Mouse (Mus musculus) urinary bladder, postnatal 4 days (tissue): ENCODE results near the gene Utrn.

Experiments used
- DNase-seq, 2 experiments: peaks; one replicate each; pipeline ENCODE4 v3.0.0; 2021 to 2022; ENCODE audit warnings: low spot score in 2 of 2

The Utrn gene

GRCm38 (mm10) chr10:12836048-12836816 lies 32.9 kb downstream of the Utrn start:
- no peak for DNase-seq

- no peak for DNase-seq
Measured at GRCm38 (mm10) chr10:12834215-12834614, 35.0 kb downstream of the Utrn start.

GRCm38 (mm10) chr10:12832163-12832562 lies 37.0 kb downstream of the Utrn start:
- DNase-seq, result no peak

DNA sequence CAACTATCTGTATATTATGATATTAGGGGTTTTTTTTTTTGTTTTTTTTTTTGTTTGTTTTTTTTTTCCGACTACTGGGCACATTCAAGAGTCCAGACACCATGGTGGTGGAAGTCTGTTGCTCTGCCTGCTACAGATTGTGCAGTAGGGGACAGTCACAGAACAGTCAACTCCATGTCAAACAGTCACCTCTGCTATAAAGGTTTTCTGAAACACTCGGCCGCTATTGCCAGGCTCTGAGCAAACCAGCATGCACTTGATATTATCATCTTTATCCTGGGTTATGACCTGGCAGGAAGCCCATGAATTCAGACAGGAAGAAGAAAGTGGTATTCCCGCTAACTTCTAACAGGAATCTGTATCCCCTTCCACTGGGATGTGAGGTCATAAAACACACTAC lies 41.4 kb downstream of the Utrn start:
- peak in 1 of 2 experiments; percentile 10 for DNase-seq

GRCm38 (mm10) chr10:12827306-12827705 lies 41.9 kb downstream of the Utrn start:
- peak in 1 of 2 experiments; percentile 39 for DNase-seq

DNA sequence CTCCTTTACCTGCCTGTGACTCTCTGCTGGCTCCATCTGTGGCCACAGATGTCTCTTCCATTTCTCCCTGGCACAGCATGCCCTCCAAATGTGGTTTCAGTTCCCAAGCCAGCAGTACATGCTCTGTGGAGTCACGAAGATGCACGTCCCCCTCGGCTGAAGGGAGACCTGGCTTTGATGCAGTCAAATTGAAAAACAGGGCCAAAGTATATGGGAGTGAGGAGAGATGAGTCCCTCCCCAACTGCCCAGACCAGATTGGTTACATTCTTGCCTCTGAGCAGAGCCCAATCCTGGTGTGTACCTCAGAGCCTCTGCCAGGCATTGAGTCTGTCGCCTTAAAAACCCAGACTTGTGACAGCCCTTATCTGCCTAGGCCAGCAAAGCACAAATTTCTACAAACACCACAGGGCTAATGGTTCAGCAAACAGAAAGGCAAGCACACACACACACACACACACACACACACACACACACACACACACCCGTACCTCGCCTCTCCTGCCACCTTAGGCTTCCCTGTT lies 42.3 kb downstream of the Utrn start:
- no peak for DNase-seq

GRCm38 (mm10) chr10:12824386-12824785 lies 44.8 kb downstream of the Utrn start:
- no peak for DNase-seq

GRCm38 (mm10) chr10:12823437-12824219 lies 45.5 kb downstream of the Utrn start:
- DNase-seq, result no peak

DNA sequence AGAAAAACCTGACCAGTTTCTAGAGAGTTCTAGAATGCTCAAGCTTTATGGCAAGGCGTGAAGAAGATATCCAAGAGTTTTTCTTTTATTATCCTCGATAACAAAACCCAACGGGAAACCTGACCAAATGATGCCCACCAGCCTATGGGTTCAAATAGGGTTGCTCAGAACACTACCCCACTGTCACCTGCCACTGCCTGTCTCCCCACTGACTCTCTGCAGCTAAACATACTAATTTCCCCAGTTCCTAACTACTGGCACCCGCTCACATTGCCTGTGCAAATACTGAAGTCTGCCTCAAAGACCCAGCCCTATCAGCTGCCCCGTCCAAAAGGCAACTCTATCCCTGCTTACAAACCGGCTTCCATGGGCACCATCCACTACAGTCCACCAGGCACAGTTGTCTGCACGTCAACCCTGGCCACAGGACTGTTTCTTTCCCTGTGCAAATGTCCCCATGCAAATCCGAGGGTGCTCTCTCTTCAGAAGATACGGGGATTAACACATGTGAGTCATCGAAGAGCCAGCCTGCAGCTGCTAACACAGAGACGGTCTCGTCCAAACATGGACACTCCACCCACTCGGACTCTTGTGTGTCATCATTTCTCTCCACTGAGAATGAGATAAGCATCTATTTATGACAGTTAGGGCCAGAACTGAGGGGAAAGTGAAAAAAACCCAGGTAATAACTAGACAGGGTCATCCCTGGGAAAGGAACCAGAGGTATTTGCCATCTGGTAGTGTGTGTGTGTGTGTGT lies 48.0 kb downstream of the Utrn start:
- DNase-seq, result no peak

DNA sequence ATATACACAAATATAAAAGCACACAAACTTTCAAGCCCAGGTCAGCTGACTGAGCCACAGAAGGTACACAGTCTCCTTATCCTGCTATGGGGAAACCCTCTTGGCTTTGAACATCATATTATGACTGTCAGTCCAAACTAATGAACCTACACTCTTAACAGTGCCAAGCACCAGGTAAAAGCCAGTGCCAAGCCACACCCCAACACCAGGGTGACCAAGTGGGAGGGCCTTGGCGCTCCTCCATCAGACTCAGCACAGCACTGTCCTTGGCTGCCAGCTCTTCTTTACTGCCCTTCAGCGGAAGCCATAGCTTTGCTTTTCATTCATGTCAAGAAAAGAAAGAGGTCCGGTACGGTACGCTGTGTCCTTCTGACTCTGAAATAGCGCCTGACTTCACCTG lies 51.8 kb downstream of the Utrn start:
- no peak for DNase-seq

GRCm38 (mm10) chr10:12816530-12816929 lies 52.6 kb downstream of the Utrn start:
- no peak for DNase-seq

GRCm38 (mm10) chr10:12814411-12814810 lies 54.8 kb downstream of the Utrn start:
- no peak for DNase-seq

GRCm38 (mm10) chr10:12813881-12814280 lies 55.3 kb downstream of the Utrn start:
- DNase-seq, result no peak

DNA sequence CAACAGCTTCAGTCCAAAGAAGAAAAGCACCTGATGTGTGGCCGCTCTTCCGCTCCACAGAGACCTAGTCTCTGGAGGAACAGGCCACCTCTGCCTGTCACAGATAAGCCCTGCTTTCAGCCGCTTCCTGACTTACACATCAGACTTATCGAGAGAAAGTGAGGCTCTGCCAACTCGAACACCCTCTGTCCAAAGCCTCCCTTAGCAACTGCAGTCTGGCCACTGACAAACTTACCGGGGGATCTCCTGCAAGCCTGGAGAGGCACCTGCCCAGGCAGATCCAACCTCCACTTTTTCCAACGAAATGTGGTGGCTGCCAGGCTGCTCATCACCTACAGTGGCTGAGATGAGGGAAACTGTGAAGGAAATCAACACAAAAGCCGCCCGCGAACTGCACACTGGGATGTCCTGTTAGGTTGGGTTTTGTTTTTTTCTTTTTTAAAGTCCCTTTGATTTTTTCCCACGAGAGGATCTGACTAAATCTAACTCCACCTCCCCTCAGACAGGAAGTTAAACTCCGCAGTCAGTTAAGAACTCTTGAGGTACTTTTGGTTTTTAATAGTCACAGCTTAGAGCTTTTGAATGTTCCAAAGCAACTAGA lies 55.9 kb downstream of the Utrn start:
- DNase-seq, result no peak

DNA sequence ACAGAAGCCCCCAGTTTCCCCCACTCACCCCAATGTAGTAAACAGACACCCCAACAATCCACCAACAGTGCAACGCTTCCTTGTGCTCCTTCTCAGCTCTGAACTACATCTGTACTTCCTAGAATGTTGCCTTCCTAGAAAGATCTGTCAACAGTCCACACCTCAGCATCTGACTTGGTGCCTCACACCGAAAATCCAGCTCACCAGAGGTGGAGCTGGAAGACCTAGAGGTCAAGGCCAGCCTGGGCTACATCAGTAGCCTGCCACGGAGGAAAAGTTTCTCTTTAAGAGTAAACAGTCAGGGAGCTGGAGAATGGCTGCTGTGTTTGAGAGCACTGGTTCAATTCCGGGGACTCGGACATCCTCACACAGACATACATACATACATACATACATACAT lies 56.5 kb downstream of the Utrn start:
- no peak for DNase-seq

GRCm38 (mm10) chr10:12810816-12811215 lies 58.3 kb downstream of the Utrn start:
- no peak for DNase-seq

DNA sequence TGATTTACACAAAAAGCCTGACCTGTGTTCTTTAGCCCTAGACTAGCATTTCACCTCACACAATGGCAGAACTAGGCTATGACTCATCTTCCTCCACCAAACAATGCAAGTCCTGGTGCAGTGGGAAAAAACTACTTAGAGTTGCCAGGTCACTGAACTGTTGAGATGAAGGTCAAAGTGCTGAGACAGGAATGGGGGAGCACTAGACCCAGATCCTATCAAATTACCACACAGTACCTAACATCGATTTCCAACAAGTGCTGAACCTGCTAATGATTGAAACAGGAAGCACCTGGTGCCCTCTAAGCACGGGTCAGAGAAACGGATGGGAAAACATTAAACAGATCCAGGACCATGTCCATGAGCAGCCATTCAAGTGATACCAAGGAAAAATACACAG lies 59.5 kb downstream of the Utrn start:
- no peak for DNase-seq

- DNase-seq, result no peak
Measured at GRCm38 (mm10) chr10:12808467-12808866, 60.7 kb downstream of the Utrn start.

DNA sequence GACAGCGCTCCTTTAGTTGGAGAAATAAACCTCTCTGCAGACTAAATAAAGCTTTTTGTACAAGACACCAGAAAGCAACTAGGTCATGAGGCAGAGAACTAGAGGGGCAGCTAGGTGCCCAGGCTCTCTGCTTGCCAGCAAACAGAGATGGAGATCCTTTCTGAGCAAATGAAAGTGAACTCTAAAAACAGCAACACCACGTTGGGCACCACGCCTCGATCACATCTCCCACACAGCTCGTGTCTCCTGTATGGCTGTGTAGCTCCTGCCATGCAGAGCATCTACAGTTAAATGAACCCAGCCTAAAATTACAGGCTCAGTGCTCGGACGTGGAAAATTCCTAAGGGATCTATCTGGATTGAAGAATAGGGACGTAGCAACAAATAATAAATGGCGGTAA lies 61.5 kb downstream of the Utrn start:
- no peak for DNase-seq

DNA sequence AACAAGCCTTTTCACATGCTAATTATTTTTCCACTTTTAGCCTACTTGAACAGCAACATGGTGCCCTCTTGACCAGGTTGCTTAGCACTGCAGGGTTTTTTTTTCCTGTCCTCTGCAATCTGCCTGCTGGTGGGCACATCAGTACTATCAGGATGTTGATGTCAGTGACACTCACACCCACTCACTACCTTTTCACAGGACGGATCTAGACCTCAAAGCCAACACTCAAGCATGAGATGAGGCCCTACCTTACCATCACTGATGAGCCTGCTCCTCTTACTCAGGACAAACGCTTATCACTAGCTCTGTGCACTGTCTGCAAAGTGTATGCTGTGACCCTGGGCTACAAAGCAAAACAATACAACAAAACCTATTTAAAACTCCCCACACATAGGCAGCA lies 63.3 kb downstream of the Utrn start:
- DNase-seq, result no peak

GRCm38 (mm10) chr10:12803939-12804338 lies 65.2 kb downstream of the Utrn start:
- no peak for DNase-seq

DNA sequence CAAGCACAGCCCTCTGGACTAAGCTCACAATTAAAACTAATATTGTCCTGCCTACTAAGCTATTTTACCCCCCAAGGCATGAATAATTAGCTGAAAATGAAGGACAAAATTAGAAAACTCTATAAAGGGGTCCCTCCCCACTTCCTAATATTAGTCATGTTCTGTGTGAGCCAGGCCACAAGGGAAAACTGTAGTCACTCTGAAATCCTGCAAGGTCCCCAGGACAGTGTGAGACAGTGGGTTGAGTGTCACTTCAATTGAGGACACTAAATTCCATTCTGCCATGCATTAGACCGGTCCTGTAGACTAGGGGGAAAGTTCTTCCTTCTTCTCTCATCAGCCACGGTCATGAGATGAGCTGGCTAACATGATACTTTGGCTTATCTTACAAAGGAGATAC lies 69.7 kb downstream of the Utrn start:
- DNase-seq, result no peak
